In genomic region chr16:94549813-94550212, GRCm38 (mm10) we compare ENCODE assay signal across 23 mouse cellular contexts.
"Had no signal": no experiment of that assay in that cellular context is flagged by ENCODE, and none has a peak within 500 bp of the region (broad histone marks: within the 10 kb centered on the region; RNA-seq: fewer than 3 reads in every experiment).

No protein-coding gene starts in this region.

- H3K9me3 ChIP-seq: heart, embryonic 10.5 days; hindbrain, embryonic 13.5 days; hindbrain, embryonic 15.5 days; kidney, embryonic 15.5 days; limb, embryonic 13.5 days; limb, embryonic 15.5 days had no signal

- H3K27me3 ChIP-seq: heart, embryonic 12.5 days; hindbrain, embryonic 13.5 days; hindbrain, embryonic 15.5 days; kidney, embryonic 15.5 days; limb, embryonic 13.5 days; limb, embryonic 15.5 days had no signal

- H3K36me3 ChIP-seq: heart, embryonic 10.5 days; heart, embryonic 12.5 days; hindbrain, embryonic 13.5 days; hindbrain, embryonic 15.5 days; kidney, embryonic 15.5 days; limb, embryonic 13.5 days; limb, embryonic 15.5 days had no signal

- H3K4me3 ChIP-seq: gastrocnemius, adult 2 months; heart, embryonic 10.5 days; heart, embryonic 12.5 days; hindbrain, embryonic 13.5 days; hindbrain, embryonic 15.5 days; kidney, embryonic 15.5 days; limb, embryonic 13.5 days; limb, embryonic 15.5 days had no signal

- DNase-seq: gastrocnemius, adult 2 months; gastrocnemius, postnatal 10 days; gastrocnemius, postnatal 36 days; heart, adult 18-20 months; heart, postnatal 10 days; kidney, adult 11 months; kidney, adult 2 months; kidney, adult 9 months; kidney, postnatal 14 days; kidney, postnatal 36 days; layer of hippocampus, adult 9-11 months; layer of hippocampus, postnatal 36 days; left cerebral cortex, postnatal 4 days had no signal

- H3K4me1 ChIP-seq: hindbrain, embryonic 13.5 days; hindbrain, embryonic 15.5 days; limb, embryonic 13.5 days; limb, embryonic 15.5 days had no signal

- ATAC-seq: hindbrain, postnatal 0 days; intestine, embryonic 16.5 days had no signal

- H3K4me2 ChIP-seq: heart, embryonic 12.5 days; hindbrain, embryonic 13.5 days; hindbrain, embryonic 15.5 days; kidney, embryonic 15.5 days; limb, embryonic 13.5 days; limb, embryonic 15.5 days had no signal

- H3K27ac ChIP-seq: gastrocnemius, adult 2 months; heart, embryonic 10.5 days; hindbrain, embryonic 13.5 days; hindbrain, embryonic 15.5 days; hindbrain, postnatal 0 days; kidney, embryonic 15.5 days; kidney, postnatal 0 days; limb, embryonic 13.5 days; limb, embryonic 15.5 days had no signal

- H3K9ac ChIP-seq: heart, embryonic 12.5 days; hindbrain, embryonic 13.5 days; hindbrain, embryonic 15.5 days; kidney, embryonic 15.5 days; limb, embryonic 13.5 days; limb, embryonic 15.5 days had no signal
